Mouse (Mus musculus) midbrain, postnatal 0 days (tissue): ENCODE data around the gene Ewsr1. TPM values are rescaled to one million over a fixed set of nuclear protein-coding genes. Genes with fewer than 3 reads are reported as not detected.
A peak's percentile ranks its signal among the peaks of the same experiment; 100 is the strongest.

ENCODE experiments used
- ATAC-seq: fragments of 200-750 bp; cut with Nextera tagmentation; 2 replicates; pipeline ENCODE4 v1.8.0; 2017; ENCODE audit warnings: moderate number of reproducible peaks, mild to moderate bottlenecking, moderate TSS enrichment, moderate library complexity; ENCODE audit not compliant: low FRiP score
- DNase-seq: peaks from one replicate; pipeline ENCODE4 v3.0.0-alpha.2; 2015; ENCODE audit warnings: low spot score
- H3K27ac ChIP-seq: fragments of 300-500 bp; sonication (generic); 2 replicates; pipeline ENCODE4 v1.5.1; 2014; ENCODE audit warnings: low read depth, mild to moderate bottlenecking, low read length, mixed read lengths
- H3K27me3 ChIP-seq: fragments of 300-500 bp; sonication (generic); 2 replicates; pipeline ENCODE4 v1.6.1; 2014; ENCODE audit warnings: low read length, control low read depth, mixed read lengths; ENCODE audit not compliant: insufficient read depth
- H3K36me3 ChIP-seq: fragments of 300-500 bp; sonication (generic); 2 replicates; pipeline ENCODE4 v1.6.1; 2014; ENCODE audit warnings: low read length, control low read depth, mixed read lengths; ENCODE audit not compliant: insufficient read depth
- H3K4me1 ChIP-seq: fragments of 300-500 bp; sonication (generic); 2 replicates; pipeline ENCODE4 v1.6.1; 2014; ENCODE audit warnings: mild to moderate bottlenecking, control low read depth, antibody characterized with exemption, low read length, mixed read lengths; ENCODE audit not compliant: insufficient read depth
- H3K4me2 ChIP-seq: fragments of 300-500 bp; sonication (generic); 2 replicates; pipeline ENCODE4 v1.6.1; 2014; ENCODE audit warnings: low read depth, mild to moderate bottlenecking, low read length, mixed read lengths; ENCODE audit not compliant: poor library complexity, severe bottlenecking
- H3K4me3 ChIP-seq: fragments of 300-500 bp; sonication (generic); 2 replicates; pipeline ENCODE4 v1.5.1; 2014; ENCODE audit warnings: low read depth, mild to moderate bottlenecking, low read length, moderate library complexity
- H3K9ac ChIP-seq: fragments of 300-500 bp; sonication (generic); replicated peaks from 2 replicates; pipeline ENCODE4 v1.6.1; 2014; ENCODE audit warnings: mild to moderate bottlenecking, low read length, moderate library complexity, mixed read lengths; ENCODE audit not compliant: poor library complexity, severe bottlenecking
- H3K9me3 ChIP-seq: fragments of 300-500 bp; sonication (generic); 2 replicates; pipeline ENCODE4 v1.6.1; 2016; ENCODE audit warnings: low read length, control low read depth
- CTCF ChIP-seq: IDR thresholded peaks from 2 replicates; pipeline ENCODE4 v1.5.1; 2016; ENCODE audit warnings: antibody characterized with exemption, mild to moderate bottlenecking
- WGBS: fragments of 180-500 bp; shearing (Covaris S2); extraction: QIAGEN DNeasy Blood & Tissue Kit; methylation state at CpG from one replicate; pipeline ENCODE4 v1.1.7; 2014; 5-methylcytosine and 5-hydroxymethylcytosine counted together
- polyA plus RNA-seq: library from polyadenylated mRNA; unstranded; fragments of >200 nt; fragmentation: Nextera tagmentation; extraction: Ambion mirVana; gene quantifications from 2 replicates; pipeline ENCODE4 v1.2.1, GENCODE M21; 2015
- total RNA-seq: library from RNA; depleted of rRNA; stranded (reverse); fragments of >200 nt; gene quantifications from 2 replicates; pipeline ENCODE4 v1.2.3, GENCODE M21; 2014

The Ewsr1 gene
- total and polyA plus RNA-seq, 2 experiments from 2014 or later, result 338 to 353 TPM

GRCm38 (mm10) chr11:5068126-5068971 is 30.7 kb downstream of the Ewsr1 start:
- Histone ChIP-seq H3K27ac (no peak overlapping the region), H3K4me2 (no peak overlapping the region), H3K9me3 (no peaks in the 10 kb centered on the region), H3K9ac (no peak overlapping the region), H3K4me3 (no peak overlapping the region), H3K27me3 (0 out of 2 replicates have a peak, but pooled peaks cover under 1% of the 10 kb centered on the region), H3K36me3 (peaks cover 41% of the 10 kb centered on the region), H3K4me1 (peaks cover 11% of the 10 kb centered on the region; the same call in 1 of the 2 replicates)
- no peak for DNase-seq
- 84% methylated on average over 9 of the region's 9 CpGs for WGBS
- no peak for TF ChIP-seq CTCF
- no peak for ATAC-seq

DNA sequence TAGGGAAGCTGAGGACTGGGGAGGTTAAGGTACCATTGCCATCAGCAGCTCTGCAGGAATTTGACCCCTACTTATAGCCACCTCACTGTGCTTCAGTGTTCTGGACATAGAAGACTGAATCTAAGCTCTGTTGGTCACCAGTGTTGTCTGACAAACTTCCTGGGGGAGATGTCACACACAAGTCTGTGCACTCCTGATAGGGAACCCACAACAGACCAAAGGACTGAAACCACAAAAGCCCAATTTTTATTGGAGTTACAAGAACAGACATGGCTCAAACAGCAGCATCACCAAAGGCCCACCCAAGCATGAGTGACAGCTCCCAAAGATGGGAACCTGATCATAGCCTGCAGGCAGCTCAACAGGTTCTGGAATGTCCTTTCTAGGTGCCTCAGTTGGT is 32.0 kb downstream of the Ewsr1 start:
- DNase-seq, result no peak
- Histone ChIP-seq H3K4me2 (no peak overlapping the region), H3K9ac (no peak overlapping the region), H3K27ac (no peak overlapping the region), H3K4me1 (peaks cover 12% of the 10 kb centered on the region; the same call in 1 of the 2 replicates), H3K27me3 (peaks cover 13% of the 10 kb centered on the region), H3K9me3 (no peaks in the 10 kb centered on the region), H3K36me3 (peaks cover 29% of the 10 kb centered on the region), H3K4me3 (no peak overlapping the region)
- no peak for ATAC-seq
- TF ChIP-seq CTCF, result no peak

DNA sequence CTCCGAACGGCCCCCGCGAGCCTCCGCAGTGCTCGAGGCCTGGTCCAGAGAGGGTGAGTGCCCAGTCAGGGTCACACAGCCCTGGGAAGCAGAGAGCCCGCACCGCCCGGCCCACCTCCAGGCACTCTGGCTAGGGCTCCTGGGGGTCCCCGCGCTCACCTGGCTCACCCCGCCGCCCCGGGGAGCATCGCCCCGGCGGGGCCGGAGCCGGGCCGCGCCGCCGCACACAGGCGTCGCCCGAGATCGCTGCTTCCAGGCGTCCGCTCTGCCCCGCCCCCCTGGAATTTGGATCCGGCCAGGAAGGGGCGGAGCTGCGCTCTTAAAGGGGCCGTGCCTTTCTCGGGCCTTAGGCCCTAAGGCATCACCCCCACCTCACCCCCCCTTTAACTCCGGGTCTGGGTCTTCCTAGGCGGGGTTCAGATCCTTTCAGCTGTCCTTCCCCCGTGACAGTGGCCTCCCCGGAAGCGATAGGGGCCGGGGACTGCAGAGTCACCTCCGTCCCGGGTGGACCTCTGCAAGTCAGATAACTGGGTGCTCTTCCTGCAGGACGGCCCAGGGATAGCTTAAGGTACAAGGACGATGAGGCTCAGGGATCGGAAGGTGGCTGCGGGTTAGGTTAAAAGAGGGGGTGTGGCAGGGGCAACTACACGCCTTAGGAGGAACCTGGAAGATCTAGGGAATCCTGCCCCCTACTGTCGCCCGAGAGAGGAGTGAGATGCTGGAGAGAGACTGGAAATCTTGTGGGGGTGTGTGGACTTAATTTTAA is 33.8 kb downstream of the Ewsr1 start, which contains the start of gene Gas2l1:
TSS of gene Gas2l1 (minus strand) at position 272 of the 766 bp plus-strand sequence.
- under 1% methylated on average over 30 of the region's 50 CpGs for WGBS

GRCm38 (mm10) chr11:5064282-5065055 is 34.6 kb downstream of the Ewsr1 start:
- no peak for DNase-seq
- Histone ChIP-seq H3K9me3 (no peaks in the 10 kb centered on the region), H3K27ac (no peak overlapping the region), H3K4me1 (peaks cover 15% of the 10 kb centered on the region; the same call in 1 of the 2 replicates), H3K4me2 (peak overlapping the region; percentile 79), H3K27me3 (peaks cover 23% of the 10 kb centered on the region), H3K36me3 (peaks cover 20% of the 10 kb centered on the region), H3K4me3 (peak overlapping the region; percentile 73), H3K9ac (peak overlapping the region; percentile 68)
- ATAC-seq, result peak; percentile 8; the same call in 1 of the 2 replicates
- TF ChIP-seq CTCF, result no peak
- 15% methylated on average over 38 of the region's 38 CpGs for WGBS

More for the DNA sequence above, 33.8 kb downstream of the Ewsr1 start, which contains the start of gene Gas2l1:
- DNase-seq (peak; percentile 88), ATAC-seq (peak; percentile 77)
- Histone ChIP-seq H3K36me3 (peaks cover 20% of the 10 kb centered on the region), H3K4me2 (peak within 1 kb of the TSS; percentile 79), H3K27me3 (peaks cover 20% of the 10 kb centered on the region), H3K9ac (peak within 1 kb of the TSS; percentile 68), H3K4me3 (peak within 1 kb of the TSS; percentile 73), H3K9me3 (no peaks in the 10 kb centered on the region), H3K4me1 (peaks cover 15% of the 10 kb centered on the region; the same call in 1 of the 2 replicates), H3K27ac (peak within 1 kb of the TSS; percentile 7; the same call in 1 of the 2 replicates)
- peak; percentile 75 for TF ChIP-seq CTCF

DNA sequence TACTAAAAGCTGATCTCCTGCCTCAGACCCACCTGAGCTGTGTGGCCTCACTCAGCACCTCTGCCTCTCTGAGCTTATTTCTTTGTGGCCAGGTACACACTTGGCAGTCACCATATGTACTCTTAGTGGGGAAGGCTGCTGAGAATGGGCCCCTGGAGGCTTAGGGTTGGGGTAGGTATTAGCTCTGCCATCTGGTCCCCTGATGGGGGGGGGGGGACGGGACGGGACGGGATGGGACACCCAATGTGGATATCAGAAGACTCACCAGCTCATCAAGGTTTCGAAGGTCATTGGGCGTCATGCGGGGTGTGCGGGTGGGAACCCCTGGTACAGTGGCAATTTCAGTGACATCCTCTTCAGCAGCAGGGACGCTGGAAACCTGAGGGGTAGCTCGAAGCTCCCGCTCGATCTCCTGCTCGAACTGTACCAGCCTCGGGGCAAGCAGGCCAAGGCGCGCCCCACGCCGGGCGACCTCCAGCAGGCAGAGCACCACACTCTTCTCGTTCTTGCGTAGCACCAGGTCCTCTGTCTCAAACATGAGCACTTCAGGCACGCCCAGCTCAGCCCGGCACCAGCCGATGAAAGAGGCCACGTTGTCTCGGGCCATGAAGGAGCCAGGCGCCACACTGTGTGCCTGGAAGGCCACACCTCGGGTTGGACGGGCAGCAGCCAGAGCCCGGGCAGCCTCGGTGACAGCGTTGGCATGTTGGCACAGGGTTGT is 35.3 kb downstream of the Ewsr1 start:
- H3K36me3 ChIP-seq, result peaks cover 15% of the 10 kb centered on the region
- WGBS, result 59% methylated on average over 31 of the region's 31 CpGs
- peak overlapping the region; percentile 79 for H3K4me2 ChIP-seq
- TF ChIP-seq CTCF, result no peak
- H3K27me3 ChIP-seq, result peaks cover 30% of the 10 kb centered on the region
- peak overlapping the region; percentile 73 for H3K4me3 ChIP-seq
- no peaks in the 10 kb centered on the region for H3K9me3 ChIP-seq
- peaks cover 15% of the 10 kb centered on the region; the same call in 1 of the 2 replicates for H3K4me1 ChIP-seq
- no peak overlapping the region for H3K27ac ChIP-seq
- DNase-seq, result no peak
- ATAC-seq, result no peak
- H3K9ac ChIP-seq, result peak overlapping the region; percentile 68
